Mouse (Mus musculus) cerebellum, adult 18-20 months (tissue): ENCODE measurements at regions not wholly inside any gene's neighbourhood (a gene's known extent, or its start where the extent isn't known, plus 50 kb on each side); places are given as distances from the start of the nearest gene placed in this dataset.

Source experiments
- DNase-seq, 2 experiments: peaks; one replicate each; pipeline ENCODE4 v3.0.0; 2021

- DNase-seq = no peak
These were observed 163.6 kb downstream of the Aldoart1 start for GRCm38 (mm10) chr4:72688842-72689241.

- DNase-seq = no peak
These were observed 178.4 kb downstream of the Aldoart1 start for GRCm38 (mm10) chr4:72674006-72674405.

- DNase-seq = no peak
These were observed 180.6 kb downstream of the Aldoart1 start for GRCm38 (mm10) chr4:72671652-72672411.

- DNase-seq = no peak
These were observed 182.5 kb downstream of the Aldoart1 start for GRCm38 (mm10) chr4:72669827-72670494.

- DNase-seq = no peak
These were observed 188.1 kb downstream of the Aldoart1 start for GRCm38 (mm10) chr4:72664379-72664778.

GRCm38 (mm10) chr4:72662477-72662876, 190.0 kb downstream of the Aldoart1 start:
- DNase-seq = no peak

- DNase-seq = no peak
These were observed 196.2 kb downstream of the Aldoart1 start for GRCm38 (mm10) chr4:72656206-72656605.

GRCm38 (mm10) chr4:72647130-72647529, 205.3 kb downstream of the Aldoart1 start:
- DNase-seq = no peak

GRCm38 (mm10) chr4:72629416-72629815, 223.0 kb downstream of the Aldoart1 start:
- no peak for DNase-seq

GRCm38 (mm10) chr4:72627219-72627930, 225.1 kb downstream of the Aldoart1 start:
- no peak for DNase-seq

GRCm38 (mm10) chr4:72605107-72605506, 247.3 kb downstream of the Aldoart1 start:
- DNase-seq = no peak

GRCm38 (mm10) chr4:72595494-72595893, 256.9 kb downstream of the Aldoart1 start:
- DNase-seq = no peak

GRCm38 (mm10) chr4:72592129-72592528, 260.3 kb downstream of the Aldoart1 start:
- no peak for DNase-seq

GRCm38 (mm10) chr4:72574946-72575345, 277.5 kb downstream of the Aldoart1 start:
- no peak for DNase-seq

GRCm38 (mm10) chr4:72571924-72572323, 280.5 kb downstream of the Aldoart1 start:
- DNase-seq = peak; percentile 4

GRCm38 (mm10) chr4:72565186-72565585, 287.2 kb downstream of the Aldoart1 start:
- no peak for DNase-seq

- no peak for DNase-seq
These were observed 289.3 kb downstream of the Aldoart1 start for GRCm38 (mm10) chr4:72562909-72563676.

GRCm38 (mm10) chr4:72554276-72554675, 298.2 kb downstream of the Aldoart1 start:
- DNase-seq = no peak

- no peak for DNase-seq
These were observed 317.9 kb downstream of the Aldoart1 start for GRCm38 (mm10) chr4:72534563-72534962.

GRCm38 (mm10) chr4:72524630-72525029, 323.9 kb upstream of the Tle1 start:
- no peak for DNase-seq

GRCm38 (mm10) chr4:72524100-72524499, 323.4 kb upstream of the Tle1 start:
- peak; percentile 57 to 68 for DNase-seq

GRCm38 (mm10) chr4:72511220-72511619, 310.5 kb upstream of the Tle1 start:
- DNase-seq = no peak

GRCm38 (mm10) chr4:72481748-72482147, 281.0 kb upstream of the Tle1 start:
- no peak for DNase-seq
